Mouse (Mus musculus): ENCODE data around the gene Lrrk2. TPM values are rescaled to one million over a fixed set of nuclear protein-coding genes. Genes with fewer than 3 reads are reported as not detected.

The Lrrk2 gene
- polyA plus RNA-seq (2012; rRNA removed): 0.90 and 0.99 TPM in 2 replicates

GRCm38 (mm10) chr15:91672645-91673568 lies at the start of gene Lrrk2:
TSS of gene Lrrk2 (plus strand) at chr15:91673175.

DNA sequence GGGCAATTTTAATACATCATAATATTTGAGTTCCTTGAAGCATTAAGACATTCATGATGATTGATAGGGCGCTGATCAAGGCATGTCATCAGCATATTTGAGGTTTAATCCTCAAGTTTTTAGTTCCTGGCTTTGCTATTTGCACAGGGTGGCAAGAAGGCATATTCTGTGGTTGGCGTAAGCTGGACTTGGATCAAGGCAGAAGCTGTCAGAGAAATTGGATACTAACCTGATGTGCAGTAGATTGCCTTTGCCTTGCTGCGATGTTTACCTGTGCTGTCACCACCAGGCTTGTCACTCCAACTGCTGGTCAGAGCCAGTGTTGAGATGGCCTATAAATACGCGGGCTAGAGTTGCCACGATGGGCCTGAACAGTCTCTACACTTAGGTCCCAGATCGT lies 165.0 kb downstream of the Lrrk2 start, which contains the start of gene Smgc:
TSS of gene Smgc (plus strand) at position 301 of the 400 bp plus-strand sequence.

Other genes with a start within 250 kb of the Lrrk2 start
- 0.12 and 0.14 TPM in 2 replicates for gene Slc2a13, start 99.9 kb upstream of the Lrrk2 start, polyA plus RNA-seq (2012; rRNA removed)
- not detected in 2 replicates for gene Smgc, start 165.1 kb downstream of the Lrrk2 start, polyA plus RNA-seq (2012; rRNA removed)